In the genomic region with DNA sequence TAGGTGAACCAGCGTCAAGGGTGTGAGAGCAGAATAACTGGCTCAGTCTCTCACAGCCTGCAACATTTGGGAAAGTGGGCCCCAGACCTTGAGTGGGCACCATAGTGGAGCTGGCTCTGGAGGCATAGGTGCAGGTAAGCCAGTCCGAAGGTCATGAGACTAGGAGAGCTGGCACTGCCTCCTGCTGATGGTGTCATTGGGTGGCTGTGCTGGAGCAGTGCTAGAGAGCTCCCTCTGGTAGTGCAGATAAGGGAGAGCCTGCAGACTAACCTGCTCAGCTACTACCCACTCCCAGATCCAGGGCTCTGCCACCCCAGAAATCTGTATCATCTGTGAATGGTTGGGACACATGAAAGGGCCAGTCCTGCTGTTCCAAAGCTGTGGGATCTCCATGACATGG, we compare ENCODE assay signal across 23 mouse cellular contexts. TPM values are rescaled to one million over a fixed set of nuclear protein-coding genes. Genes with fewer than 3 reads are reported as not detected.
DNase-seq lines count a peak whose midpoint lies in the region; ATAC-seq and TF ChIP-seq lines count a peak whose summit lies in the region.
"Had no signal": no experiment of that assay in that cellular context is flagged by ENCODE, and none has a peak within 500 bp of the region (broad histone marks: within the 10 kb centered on the region; RNA-seq: fewer than 3 reads in every experiment).

No protein-coding gene starts in this region.

- peak; percentile 35 for ATAC-seq in Patski
- ATAC-seq in intestine, embryonic 15.5 days = peak; percentile 56
- peak; percentile 38; the same call in 1 of the 2 replicates for ATAC-seq in megakaryocyte-erythroid progenitor cell, adult 5-6 weeks (replicated peaks; ENCODE audit: low FRiP score, low TSS enrichment, poor library complexity, severe bottlenecking)
- ATAC-seq: activated CD4-positive, CD25-positive, alpha-beta regulatory T cell, adult 4 months; forebrain, embryonic 16.5 days; inflammation-experienced regulatory T-cells, adult 6 months had no signal

- 85% methylated on average over 2 of the region's 2 CpGs for WGBS in liver, adult 2 months
- 80% methylated on average over 2 of the region's 2 CpGs for WGBS in intestine, embryonic 15.5 days

- H3K27ac ChIP-seq in liver, adult 2 months (replicated peaks; ENCODE audit: insufficient read depth, low read depth, low read length) = no peak overlapping the region
- no peak overlapping the region for H3K27ac ChIP-seq in intestine, embryonic 15.5 days
- H3K27ac ChIP-seq: forebrain, embryonic 10.5 days; heart, adult 2 months; heart, embryonic 13.5 days; hindbrain, embryonic 12.5 days had no signal

- H3K79me2 ChIP-seq in liver, adult 2 months (ENCODE audit: control insufficient read depth, insufficient read depth, low read length) = no peaks in the 10 kb centered on the region

- POLR2A ChIA-PET in Patski (lab: Charles Lee) = no interaction called here

- CTCF ChIA-PET in Patski (lab: Charles Lee) = interaction anchor here (1.6 kb wide), 1 partner anchor 9 kb away, joined by 5 read pairs; no protein-coding TSS in a partner anchor

- no peaks in the 10 kb centered on the region for H3K9me3 ChIP-seq in intestine, embryonic 15.5 days
- H3K9me3 ChIP-seq: forebrain, embryonic 10.5 days; heart, embryonic 13.5 days; hindbrain, embryonic 12.5 days had no signal

- peak; percentile 19 for DNase-seq in liver, adult 2 months (ENCODE audit: extremely low read depth, low read depth, low spot score)
- DNase-seq in liver (no peak), Patski (ENCODE audit: low read depth, low spot score) (no peak)
- DNase-seq in cerebellum, postnatal 14 days = no peak
- no peak for DNase-seq in layer of hippocampus, adult 9-10 months (ENCODE audit: low spot score)
- DNase-seq: adrenal gland, postnatal 10 days; cerebellum, adult 2 months; gastrocnemius, postnatal 25 days; heart, adult 2 months; kidney, postnatal 36 days; lung, embryonic 14.5 days; lung, postnatal 36 days; retina, postnatal 1 day; right cerebral cortex, postnatal 25 days; spleen, adult 18-20 months had no signal

- H3K27me3 ChIP-seq in liver, adult 2 months (ENCODE audit: control insufficient read depth, insufficient read depth, low read length) = no peaks in the 10 kb centered on the region
- H3K27me3 ChIP-seq in Patski = no peaks in the 10 kb centered on the region
- H3K27me3 ChIP-seq in intestine, embryonic 15.5 days (replicated peaks) = no peaks in the 10 kb centered on the region
- H3K27me3 ChIP-seq: hindbrain, embryonic 12.5 days had no signal

- no peak overlapping the region for H3K4me3 ChIP-seq in liver, adult 2 months (ENCODE audit: insufficient read depth, low read depth, low read length)
- H3K4me3 ChIP-seq in intestine, embryonic 15.5 days (replicated peaks) = no peak overlapping the region
- H3K4me3 ChIP-seq: forebrain, embryonic 10.5 days; heart, adult 2 months; heart, embryonic 13.5 days; hindbrain, embryonic 12.5 days had no signal

- no peaks in the 10 kb centered on the region for H3K4me1 ChIP-seq in liver, adult 2 months (ENCODE audit: control insufficient read depth, insufficient read depth, low read length)
- H3K4me1 ChIP-seq in intestine, embryonic 15.5 days (replicated peaks) = no peaks in the 10 kb centered on the region
- H3K4me1 ChIP-seq: forebrain, embryonic 10.5 days; heart, embryonic 13.5 days; hindbrain, embryonic 12.5 days had no signal

- no peak overlapping the region for H3K4me2 ChIP-seq in intestine, embryonic 15.5 days (replicated peaks)
- H3K4me2 ChIP-seq: heart, embryonic 13.5 days; hindbrain, embryonic 12.5 days; lung, embryonic 14.5 days had no signal

- in situ Hi-C loops in Patski (cut with MboI; ENCODE audit: low pct_unique_long_range_greater_than_20kb) = no loop called here

- TF ChIP-seq POLR2A in liver, adult 2 months (IDR thresholded peaks at IDR 0.05; ENCODE audit: extremely low read depth, insufficient read depth, low read length) = no peak

- H3K36me3 ChIP-seq in liver, adult 2 months (ENCODE audit: control insufficient read depth, insufficient read depth, low read length) = no peaks in the 10 kb centered on the region
- no peaks in the 10 kb centered on the region for H3K36me3 ChIP-seq in intestine, embryonic 15.5 days
- H3K36me3 ChIP-seq: forebrain, embryonic 10.5 days; heart, embryonic 13.5 days; hindbrain, embryonic 12.5 days had no signal

- TF ChIP-seq CTCF in liver, adult 2 months (IDR thresholded peaks at IDR 0.05; ENCODE audit: low read depth, low read length) = no peak
- TF ChIP-seq CTCF in Patski (IDR thresholded peaks at IDR 0.05) = no peak

- H3K9ac ChIP-seq in liver, adult 2 months (ENCODE audit: low read depth, low read length) = no peak overlapping the region
- H3K9ac ChIP-seq in intestine, embryonic 15.5 days = no peak overlapping the region
- H3K9ac ChIP-seq: heart, embryonic 13.5 days; hindbrain, embryonic 12.5 days; lung, embryonic 14.5 days had no signal

RNA-seq across cellular contexts. Expression of a gene that starts 10.1 kb away (rescaled TPM):
- 6.1 and 7.0 TPM in 2 replicates for total RNA-seq in liver, adult 2 months (2014; rRNA removed)
- polyA plus RNA-seq in liver, adult 2 months (2012; rRNA removed) = 3.9 and 5.3 TPM in 2 replicates
- 24.3 TPM for polyA plus RNA-seq in Patski (2021)
- 20.9 and 23.6 TPM in 2 replicates for polyA plus RNA-seq in intestine, embryonic 15.5 days (2015; fragmentation: Nextera tagmentation; extraction: Ambion mirVana)
- 7.6 and 10.6 TPM in 2 replicates for total RNA-seq in megakaryocyte-erythroid progenitor cell, adult 5-6 weeks (2014; fragmentation: Nextera tagmentation)
- total RNA-seq in megakaryocyte-erythroid progenitor cell, adult 5-6 weeks (2017) = 6.9 and 10.6 TPM in 2 replicates
